Mouse (Mus musculus): ENCODE data around the gene Ccnb2.
"Not testable (repeated sequence)": the region's sequence is repeated elsewhere in the genome, so short reads cannot be mapped to it uniquely, and the experiment has no call there.

The Ccnb2 gene

DNA sequence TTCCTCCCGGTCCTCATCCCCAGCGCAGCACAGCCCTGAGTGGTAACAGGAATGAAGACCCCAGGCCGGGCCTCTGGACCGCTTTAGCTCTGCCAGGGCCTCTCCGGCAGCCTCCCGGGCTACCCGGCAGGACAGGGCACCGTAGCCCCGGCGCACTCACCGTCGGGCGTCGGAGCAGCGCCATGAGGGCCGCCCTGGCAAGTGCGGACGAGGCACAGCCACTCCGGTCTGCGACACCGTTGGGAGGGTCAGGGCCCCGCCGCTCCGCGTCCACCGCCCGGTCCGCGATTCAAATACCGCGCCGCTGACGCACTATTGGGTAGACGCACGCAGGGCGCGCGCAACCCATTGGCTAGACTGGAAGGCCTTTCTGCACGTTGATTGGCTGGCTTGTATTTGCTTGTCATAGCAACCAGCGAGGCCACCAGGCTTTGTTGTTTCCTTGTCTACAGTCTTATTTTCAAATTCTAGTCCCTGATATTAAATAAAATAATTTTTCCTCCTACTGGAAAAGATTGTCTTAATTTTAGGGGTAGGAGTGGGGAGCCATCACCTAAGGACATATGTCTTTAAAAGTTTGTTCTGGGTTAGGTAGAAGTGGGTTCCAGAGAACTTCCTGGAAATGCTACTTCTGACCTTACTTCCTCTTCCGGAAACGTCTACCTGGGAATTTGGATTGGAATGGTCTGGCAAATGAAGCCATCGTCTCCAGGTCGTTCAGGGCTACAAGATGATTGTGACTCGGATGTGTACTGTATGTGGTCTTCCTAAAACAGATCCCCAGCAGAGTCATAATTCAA lies at the start of gene Ccnb2:
Ccnb2 (minus strand) TSS at position 291 of the 800 bp plus-strand sequence.
- DNase-seq: peak; percentile 63 to 75

DNA sequence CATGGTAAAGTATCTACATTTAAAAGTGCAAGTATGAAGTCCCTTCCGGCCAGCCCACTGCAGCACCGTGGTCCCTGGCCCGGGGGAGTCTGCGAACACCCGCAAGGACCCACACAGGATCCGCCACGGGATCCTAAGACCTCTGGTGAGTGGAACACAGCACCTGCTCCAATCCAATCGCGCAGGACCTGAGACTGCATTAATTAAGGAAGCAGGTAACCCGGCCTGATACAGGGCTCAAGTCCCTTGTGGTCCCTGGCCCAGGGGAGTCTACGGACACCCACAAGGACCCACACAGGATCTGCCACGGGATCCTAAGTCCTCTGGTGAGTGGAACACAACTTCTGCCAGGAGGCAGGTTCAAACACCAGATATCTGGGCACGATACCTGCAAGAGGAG lies 41.7 kb upstream of the Ccnb2 start:
- DNase-seq: not testable (repeated sequence)

DNA sequence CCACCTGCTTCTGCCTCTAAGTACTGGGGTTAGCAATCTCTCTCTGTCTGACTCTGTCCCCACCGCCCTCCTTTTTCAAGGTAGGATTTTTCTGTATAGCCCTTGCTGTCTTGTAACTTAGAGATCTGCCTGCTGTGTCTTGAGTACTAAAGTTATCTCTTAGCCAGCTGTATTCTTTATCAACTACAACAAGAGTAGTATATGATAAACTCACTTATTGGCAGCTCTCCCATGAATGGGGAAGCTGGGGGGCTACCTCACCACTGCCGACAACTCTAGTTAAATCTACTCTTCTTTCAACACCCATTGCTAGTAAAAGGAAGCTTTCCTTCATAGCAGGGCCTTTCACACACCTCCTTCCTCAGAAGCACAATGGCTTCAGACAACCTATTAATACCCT lies 31.0 kb upstream of the Ccnb2 start:
- DNase-seq: no peak

DNA sequence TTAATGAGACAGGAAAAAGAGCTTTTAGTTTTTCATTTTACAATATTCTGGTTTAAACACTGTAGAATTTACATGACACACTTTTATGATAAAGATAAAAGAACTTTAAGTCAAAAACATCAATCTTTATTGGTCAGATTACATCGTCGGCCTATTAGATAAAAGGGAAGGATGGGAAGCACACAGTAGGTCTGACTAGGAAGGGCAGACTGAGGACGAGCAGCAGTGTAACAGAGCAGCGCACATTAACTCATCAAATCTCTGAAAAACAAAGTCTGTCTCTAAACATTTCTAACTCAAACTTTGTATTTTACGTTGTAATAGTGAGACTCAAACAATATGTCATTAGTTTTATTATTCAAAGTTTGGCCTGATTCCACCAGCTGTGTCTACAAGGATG lies 27.7 kb upstream of the Ccnb2 start:
- no peak for DNase-seq

DNA sequence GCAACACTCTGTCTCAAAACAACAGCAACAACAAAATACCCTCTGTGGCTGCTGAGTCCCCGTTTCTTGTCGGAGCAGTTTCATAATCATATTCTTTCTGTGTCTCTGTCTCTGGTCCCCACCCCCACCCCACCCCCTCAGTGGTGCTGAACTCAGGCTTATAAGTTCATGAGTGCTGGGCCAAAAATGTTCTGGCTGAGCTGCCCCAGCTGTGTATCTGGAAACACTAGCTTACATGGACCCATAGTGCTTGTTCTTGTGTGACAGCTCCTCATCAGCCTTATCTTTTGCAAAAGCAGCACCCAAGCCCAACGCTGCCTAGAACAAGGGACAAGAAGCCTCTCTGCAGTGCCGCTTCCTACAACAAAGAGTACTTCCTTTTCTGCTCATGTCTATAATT lies 18.6 kb upstream of the Ccnb2 start:
- no peak for DNase-seq

DNA sequence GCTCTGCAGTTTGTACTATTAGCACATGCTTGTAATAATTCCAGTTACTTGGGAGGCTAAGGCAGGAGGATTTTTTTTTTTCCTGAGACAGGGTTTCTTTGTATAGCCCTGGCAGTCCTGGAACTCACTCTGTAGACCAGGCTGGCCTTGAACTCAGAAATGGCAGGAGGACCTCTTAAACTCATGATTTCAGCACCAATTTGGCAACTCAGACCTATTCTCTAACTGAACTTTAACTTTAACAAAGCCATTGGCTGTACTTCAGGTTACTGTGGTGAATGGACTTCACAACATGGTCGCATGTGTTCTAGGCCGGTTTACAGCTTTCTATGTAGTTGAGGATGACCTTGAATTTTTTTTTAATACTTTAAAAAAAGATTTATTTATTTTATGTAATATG lies 1.3 kb upstream of the Ccnb2 start:
- no peak for DNase-seq

DNA sequence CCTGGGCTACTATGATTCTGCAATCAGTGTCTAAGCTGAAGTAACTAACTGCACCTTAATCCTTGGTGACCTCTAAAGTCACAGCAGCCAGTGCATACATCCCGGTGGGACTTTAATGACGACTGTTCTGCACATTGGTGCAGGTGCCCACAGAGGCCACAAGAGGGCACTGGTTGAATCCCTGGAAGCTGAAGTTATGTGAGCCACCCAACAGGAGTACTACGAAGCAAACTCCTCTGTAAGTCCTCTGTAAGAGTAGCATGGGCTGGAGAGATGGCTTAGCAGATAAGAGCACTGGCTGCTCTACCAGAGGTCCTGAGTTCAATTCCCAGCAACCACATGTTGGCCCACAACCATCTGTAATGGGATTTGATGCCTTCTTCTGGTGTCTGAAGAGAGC lies 4.9 kb downstream of the Ccnb2 start:
- DNase-seq: peak in 1 of 2 experiments; percentile 14

DNA sequence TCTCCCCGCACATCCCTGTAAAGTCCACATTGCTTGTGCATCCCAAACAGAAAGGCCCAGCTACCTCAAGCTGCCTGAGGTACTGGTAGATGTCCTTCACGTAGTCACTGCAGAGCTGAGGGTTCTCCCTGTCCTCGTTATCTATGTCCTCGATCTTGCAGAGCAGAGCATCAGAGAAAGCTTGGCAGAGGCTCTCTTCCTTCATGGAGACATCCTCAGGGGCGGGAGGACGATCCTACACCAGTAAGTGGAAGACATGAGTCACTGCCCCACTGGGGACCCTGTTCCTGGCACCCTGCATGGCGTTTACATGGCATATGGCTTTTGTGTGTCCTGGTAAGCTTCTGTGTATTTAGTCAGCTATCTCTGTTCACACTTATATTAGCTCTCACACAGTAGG lies 8.3 kb downstream of the Ccnb2 start:
- no peak for DNase-seq

DNA sequence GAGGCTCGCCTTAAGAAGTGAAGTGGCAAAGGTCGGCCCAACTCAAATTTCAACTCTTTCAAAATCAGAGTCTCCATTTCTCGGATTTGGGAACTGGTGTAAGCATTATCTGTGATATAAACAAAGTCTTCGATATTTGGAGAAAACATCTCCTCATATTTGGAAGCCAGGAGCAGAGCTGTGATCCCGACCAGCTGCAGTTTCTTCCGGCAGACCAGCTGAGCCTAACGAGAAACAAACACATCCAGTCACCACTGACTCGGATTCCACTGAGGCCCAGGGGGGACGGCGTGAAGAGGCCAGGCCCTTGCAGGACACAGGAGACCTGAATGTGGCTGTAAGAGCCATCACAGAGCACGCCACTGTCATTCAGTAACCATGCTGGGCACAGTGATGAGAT lies 10.7 kb downstream of the Ccnb2 start:
- DNase-seq: no peak

DNA sequence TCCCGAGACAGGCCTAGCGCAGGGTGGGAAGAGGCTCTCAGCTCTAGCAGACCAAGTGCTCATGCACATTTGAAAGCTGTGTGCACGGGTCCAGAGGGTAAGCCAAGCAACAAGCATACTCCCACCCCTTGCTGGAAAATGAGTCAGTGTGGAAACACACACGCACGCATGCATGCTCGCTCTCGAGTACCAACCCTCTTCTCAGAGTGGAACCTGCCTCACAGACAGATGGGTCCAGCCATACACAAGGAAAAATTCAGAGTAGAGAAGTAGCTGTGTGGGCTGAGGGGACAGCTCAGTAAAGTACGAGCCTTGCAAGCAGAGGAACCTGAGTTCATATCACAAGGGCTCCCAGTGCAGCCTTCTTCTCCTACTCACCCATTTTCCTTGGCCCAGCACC lies 11.6 kb downstream of the Ccnb2 start:
- no peak for DNase-seq

DNA sequence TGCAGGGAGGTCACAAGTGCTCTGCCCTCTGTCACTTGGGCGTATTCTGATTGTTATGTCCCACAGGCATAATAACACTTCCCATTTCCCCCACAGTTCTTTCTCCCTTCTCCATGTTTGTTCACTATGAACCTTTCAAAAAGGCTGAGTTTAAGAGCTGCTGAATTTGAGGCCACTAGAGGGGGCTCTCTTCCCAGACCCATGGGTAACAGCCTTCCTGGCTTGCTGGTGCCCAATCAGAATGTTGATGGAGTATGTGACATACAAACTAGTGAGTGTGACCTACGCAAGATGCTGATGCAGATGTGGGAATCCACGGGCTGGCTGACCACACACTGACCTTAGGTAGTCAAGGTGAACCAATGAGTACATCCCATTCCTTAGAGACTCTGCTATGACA lies 12.6 kb downstream of the Ccnb2 start:
- peak in 1 of 2 experiments; percentile 13 for DNase-seq

DNA sequence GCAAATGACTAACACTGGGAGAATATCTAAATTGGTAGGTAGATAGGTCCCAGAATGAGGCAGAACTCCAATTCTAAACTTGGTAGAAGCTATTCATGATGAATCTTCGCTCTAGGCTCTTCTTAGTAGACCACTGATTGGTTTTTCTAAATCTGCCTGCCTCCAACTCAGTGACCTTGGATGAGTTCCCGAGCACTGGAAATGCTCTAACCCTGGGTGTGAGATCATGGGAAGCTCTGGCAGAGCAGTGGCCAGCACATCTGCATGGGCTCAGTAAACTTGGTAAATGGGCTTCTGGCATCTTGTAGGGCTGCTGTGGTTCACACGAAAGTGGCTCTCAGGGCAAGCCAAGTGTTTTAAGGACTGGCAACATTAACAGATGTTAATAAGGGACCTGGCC lies 14.8 kb downstream of the Ccnb2 start:
- DNase-seq: no peak

DNA sequence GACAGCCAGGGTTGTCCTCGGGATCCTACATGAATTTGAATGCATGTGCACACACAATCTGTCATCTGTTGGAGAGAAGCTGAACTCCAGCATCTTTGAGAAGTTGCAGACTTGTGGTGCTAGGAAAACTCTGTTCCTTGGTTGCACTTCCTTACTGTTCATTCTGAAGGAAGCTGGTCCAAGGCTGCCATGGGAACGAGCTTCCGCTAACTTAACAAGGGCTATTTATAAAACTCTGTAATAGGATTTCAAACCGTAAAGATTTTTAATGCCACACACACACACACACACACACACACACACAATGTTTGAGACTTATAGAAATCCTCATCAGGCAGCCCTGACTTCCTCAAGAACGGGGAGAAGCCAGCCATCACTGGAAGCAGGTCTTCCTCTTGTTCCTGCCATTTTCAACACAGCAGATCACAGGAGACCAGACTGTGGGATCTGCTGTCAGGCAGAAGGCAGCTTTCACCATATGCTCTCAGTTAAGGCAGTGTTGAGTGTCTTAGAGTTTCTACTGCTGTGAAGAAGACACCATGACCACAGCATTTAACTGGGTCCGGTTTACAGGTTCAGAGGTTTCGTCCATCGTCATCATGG lies 19.3 kb downstream of the Ccnb2 start:
- no peak for DNase-seq

DNA sequence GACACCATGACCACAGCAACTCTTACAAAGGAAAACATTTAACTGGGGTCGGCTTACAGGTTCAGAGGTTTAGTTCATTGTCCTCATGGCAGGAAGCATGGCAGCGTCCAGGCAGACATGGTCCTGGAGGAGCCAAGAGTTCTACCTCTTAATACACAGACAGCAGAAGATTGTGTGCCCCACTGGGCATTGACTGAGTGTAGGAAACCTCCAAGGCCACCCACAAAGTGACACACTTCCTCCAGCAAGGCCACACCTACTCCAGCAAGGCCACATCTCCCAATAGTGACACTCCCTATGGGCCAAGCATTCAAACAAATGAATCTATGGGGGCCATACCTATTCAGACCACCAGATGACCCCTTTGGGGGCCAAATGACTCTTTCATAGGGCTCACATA lies 25.3 kb downstream of the Ccnb2 start:
- DNase-seq: no peak

DNA sequence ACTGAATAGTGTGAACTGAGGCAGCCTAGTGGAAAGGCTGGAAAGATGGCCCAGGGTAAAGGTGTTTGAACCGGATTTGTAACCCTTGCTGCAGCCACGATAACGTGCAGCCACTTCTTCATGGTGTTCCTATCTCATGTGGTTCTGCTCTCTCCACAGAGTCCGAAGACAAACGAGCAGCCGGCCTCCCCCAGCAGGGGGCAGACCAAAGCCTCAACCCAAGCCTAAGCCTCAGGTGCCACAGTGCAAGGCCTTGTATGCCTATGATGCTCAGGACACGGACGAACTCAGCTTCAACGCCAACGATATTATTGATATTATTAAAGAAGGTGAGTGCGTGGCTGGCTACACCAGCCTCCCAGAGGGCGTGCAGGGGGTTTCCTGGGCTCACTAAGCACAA lies 25.7 kb downstream of the Ccnb2 start:
- peak in 1 of 2 experiments; percentile 16 for DNase-seq

DNA sequence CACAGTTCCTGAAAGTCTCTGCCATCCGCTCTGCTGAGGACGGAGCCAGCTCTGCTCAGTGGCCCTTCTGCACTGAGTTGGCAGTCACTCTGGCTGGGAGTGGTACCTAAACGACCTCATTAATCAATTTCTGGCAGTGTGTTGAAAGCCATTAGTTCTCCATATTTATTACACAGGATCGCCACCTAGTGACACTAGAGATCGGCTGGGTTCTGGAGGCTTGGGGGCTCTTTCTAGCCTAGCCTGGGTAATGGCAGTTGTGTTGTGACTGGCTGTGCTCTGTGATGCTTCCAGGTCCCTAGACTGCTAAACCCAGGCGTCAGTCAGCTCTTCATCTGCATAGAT lies 28.8 kb downstream of the Ccnb2 start:
- no peak for DNase-seq

DNA sequence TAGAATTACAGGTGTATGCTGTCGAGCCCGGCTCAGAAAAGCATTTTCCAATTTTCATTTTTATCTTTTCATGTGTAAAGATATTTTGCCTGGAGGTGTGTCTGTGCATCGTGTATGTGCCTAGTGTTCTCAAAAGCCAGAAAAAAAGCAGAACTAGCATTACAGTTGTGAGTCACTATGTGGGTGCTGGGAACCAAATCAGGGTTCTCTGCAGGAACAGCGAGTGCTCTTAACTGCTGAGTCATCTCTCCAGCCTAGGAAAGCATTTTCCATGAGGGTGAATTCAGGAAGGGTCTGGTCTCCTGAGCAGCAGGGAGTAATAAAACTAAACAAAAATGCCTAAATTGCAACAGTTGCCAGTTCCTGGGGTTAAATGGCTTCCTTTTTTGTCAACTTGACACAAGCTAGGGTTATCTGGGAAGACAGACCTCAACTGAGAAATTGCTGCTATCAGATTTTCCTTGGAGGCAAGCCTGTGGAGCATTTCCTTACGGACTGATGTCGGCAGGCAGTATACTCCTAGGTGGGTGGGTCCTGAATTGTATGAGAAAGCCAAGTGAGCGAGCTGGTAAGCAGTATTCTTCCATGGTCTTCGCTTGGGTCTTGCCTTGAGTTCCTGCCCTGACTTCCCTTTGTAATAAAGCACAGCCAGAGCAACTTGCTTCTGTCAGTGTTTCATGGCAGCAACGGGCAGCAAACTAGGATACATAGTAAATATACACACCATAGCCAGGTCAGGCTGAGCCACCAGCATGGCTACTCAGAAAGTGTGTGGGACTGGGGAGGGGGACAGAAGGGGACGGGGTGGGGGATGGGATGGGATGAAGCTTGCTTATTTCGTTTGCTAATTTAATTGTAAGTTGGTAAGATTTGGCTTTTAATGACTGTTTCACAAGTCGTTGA lies 29.4 kb downstream of the Ccnb2 start:
- no peak for DNase-seq

DNA sequence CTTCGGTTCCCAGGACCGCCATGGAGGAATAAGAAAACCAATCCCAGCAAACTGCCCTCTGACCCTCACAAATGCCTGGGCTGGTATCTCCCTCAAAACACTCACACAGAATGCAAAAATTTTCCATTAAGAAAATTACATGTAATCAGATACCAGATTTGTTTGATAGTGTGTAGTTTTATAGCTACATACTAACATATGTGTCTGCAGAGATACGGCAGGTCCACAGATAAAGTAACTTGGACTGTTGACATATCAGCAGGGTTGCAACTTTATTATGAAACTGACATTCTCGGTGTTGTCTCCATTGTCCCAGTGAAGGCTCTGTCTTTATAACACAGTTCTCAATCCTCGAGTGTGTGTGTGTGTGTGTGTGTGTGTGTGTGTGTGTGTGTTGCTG lies 30.3 kb downstream of the Ccnb2 start:
- no peak for DNase-seq

DNA sequence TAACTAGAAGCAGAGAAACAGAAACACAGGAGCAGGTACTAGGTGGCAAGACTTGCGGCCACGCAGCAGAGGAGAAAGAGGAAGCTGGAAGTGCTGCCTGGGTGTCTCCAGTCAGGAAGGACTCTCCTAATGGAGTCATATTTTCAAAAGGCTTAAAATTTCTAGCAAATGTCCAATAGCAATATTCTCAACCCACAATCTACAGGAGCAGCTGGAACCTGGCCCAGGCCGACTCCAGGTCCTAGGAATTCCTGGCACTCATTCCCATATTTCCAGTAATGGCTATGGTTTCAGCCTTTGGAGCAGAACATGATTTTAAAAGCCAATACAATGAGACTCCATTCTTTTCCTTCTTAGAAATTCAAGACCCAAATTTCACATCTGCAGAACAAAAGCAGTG lies 31.8 kb downstream of the Ccnb2 start:
- DNase-seq: no peak

DNA sequence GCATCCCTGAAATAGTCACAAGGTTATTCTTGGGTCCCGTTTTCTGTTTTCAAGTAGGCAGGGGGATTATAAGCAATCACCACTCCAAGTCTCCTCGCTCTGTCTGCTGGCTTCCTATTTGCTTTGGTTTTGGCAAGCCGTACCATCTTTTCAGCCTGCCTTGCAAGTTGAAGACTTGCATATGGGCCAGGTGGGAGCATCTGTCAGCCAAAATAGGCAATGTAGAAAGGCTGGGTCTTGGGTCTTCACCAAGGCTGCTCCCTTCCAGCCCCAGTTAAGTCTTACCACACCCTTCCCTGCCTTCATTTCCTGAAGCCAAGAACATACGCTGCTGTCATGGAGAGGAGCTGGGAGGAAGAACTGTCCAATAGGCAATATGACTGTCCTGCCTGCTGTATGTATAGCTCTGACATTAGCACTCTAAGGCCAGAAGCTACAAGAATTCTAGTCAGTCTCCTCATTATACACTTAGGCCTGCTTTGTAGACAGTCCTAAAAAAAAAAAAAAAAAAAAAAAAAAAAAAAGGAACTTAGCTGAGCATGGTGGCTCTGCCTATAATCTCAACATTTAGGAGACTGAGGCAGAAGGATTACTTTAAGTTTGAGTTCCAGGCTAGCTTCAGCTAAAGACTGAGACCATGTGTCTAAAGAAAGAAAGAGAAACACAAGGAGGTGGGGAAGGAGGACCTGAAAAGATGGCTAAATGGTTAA lies 33.8 kb downstream of the Ccnb2 start:
- no peak for DNase-seq

DNA sequence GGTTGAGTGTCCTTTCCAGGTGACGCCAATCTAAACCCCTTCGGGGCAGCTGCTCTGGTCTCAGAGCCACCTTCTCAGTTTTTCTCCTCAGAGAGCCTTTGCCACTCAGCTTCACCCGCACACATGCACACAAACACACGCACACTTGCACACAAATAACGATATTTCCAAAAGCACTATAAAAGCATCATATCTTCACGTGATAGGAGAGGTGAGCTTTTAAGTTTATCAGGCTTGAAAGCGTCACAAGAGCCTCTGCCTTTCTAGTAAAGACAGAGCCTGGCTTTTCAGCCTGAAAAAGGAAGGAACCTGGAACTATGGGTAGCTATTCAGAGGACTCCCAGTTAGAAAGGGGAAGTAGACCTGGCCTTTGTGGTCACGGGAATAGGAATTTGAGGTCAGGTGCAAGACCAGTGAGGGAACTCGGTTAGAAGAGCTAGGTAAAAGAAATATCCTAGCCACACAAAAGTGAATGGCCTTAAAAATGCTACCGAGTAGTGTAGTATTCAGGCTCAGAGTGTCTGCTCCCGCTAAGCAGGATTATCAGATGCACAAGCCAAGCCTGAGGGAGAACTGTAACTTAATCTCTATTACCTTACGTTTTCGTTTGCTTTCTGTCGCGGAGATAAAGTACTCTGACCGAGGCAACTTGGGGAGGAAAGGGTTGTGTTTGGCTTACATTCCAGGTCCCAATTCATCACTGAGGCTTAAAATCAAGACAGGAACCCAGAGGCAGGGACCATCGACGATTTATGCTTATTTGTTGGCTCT lies 36.2 kb downstream of the Ccnb2 start:
- DNase-seq: no peak

DNA sequence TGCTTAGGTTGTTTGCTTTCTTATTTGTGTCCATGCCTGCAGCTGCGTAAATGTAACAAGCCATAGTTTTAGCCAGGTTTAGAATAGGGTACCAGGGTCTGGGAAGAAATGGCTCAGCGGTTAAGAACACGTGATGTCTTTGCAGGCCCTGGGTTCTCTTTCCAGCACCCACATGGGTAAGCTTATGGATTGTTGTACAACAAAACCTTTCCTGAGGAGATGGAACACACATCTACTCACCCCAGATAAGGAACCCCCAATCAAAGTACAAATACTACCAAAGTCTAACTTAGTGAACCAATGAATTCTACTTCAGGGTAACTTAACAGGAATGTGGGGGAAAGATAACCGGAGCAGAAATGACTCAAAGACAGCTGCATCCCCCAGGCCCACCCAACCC lies 36.9 kb downstream of the Ccnb2 start:
- no peak for DNase-seq
